Mouse (Mus musculus): ENCODE results near the gene Commd8. TPM values are rescaled to one million over a fixed set of nuclear protein-coding genes. Genes with fewer than 3 reads are reported as not detected.

Commd8 gene
- polyA plus RNA-seq, 1 experiment from 2014 or later, result 109 TPM

DNA sequence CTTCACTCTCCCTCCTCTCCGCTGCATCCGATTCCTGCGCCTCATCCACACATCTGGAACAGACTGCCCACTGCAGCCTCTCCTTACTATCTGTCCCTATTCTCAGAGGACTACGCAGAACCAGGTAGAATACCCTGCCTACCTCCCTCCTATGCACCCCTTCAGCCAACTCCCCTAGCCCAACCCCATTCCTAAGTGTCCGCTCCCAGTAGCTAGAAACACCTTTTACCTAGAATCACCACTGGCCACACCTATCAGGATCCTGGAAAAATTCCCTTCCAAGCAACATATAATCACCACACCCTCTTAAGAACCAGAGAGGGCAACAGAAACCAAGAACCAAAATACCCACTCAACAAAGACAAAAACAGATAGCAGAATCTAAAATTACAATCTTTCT, 17.1 kb downstream of the Commd8 start:
- Histone ChIP-seq H3K36me3 (ENCODE audit: insufficient read depth, low read length) (no peaks in the 10 kb centered on the region), H3K4me2 (replicated peaks; ENCODE audit: low read depth, low read length) (no peak overlapping the region), H3K27ac (ENCODE audit: low read length) (no peak overlapping the region), H3K9me3 (ENCODE audit: low read length) (no peaks in the 10 kb centered on the region), H3K4me1 (ENCODE audit: insufficient read depth, low read depth, low read length) (no peaks in the 10 kb centered on the region), H3K9ac (replicated peaks; ENCODE audit: low read depth) (no peak overlapping the region), H3K4me3 (ENCODE audit: low read depth, low read length) (no peak overlapping the region), H3K27me3 (replicated peaks; ENCODE audit: insufficient read depth, low read length) (no peaks in the 10 kb centered on the region)
- DNase-seq (ENCODE audit: low spot score) (no peak), ATAC-seq (no peak)
- no peak for TF ChIP-seq EP300 (IDR thresholded peaks at IDR 0.05)
- no peak for TF ChIP-seq CTCF (IDR thresholded peaks at IDR 0.05)
- WGBS, result 95% methylated on average over 5 of the region's 5 CpGs

DNA sequence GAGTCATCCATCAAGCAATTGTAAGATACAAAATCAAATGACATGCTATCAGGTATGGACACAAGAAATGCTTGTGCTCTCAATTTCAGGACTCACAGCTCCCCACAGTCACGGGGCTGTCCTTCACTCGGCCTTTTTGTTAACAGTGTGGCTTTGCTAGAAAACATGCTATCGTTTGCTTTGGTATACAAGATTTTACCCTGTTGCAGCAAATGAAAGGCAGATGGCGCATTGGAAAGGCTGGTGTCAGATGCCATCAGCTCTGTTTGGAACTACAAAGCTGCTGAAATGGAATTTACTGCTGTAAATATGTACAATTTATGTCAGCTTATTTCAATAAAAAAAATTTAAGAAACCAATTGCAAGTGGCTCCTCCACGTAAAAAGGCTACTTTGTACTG, 19.3 kb downstream of the Commd8 start:
- WGBS, result 77% methylated on average over 5 of the region's 5 CpGs
- H3K4me2 ChIP-seq (replicated peaks; ENCODE audit: low read depth, low read length), result no peak overlapping the region
- H3K4me3 ChIP-seq (ENCODE audit: low read depth, low read length), result no peak overlapping the region
- no peaks in the 10 kb centered on the region for H3K9me3 ChIP-seq (ENCODE audit: low read length)
- no peaks in the 10 kb centered on the region for H3K27me3 ChIP-seq (replicated peaks; ENCODE audit: insufficient read depth, low read length)
- no peaks in the 10 kb centered on the region for H3K36me3 ChIP-seq (ENCODE audit: insufficient read depth, low read length)
- no peak overlapping the region for H3K27ac ChIP-seq (ENCODE audit: low read length)
- no peak for DNase-seq (ENCODE audit: low spot score)
- H3K4me1 ChIP-seq (ENCODE audit: insufficient read depth, low read depth, low read length), result no peaks in the 10 kb centered on the region
- no peak for ATAC-seq
- no peak overlapping the region for H3K9ac ChIP-seq (replicated peaks; ENCODE audit: low read depth)
- TF ChIP-seq CTCF (IDR thresholded peaks at IDR 0.05) (no peak), EP300 (IDR thresholded peaks at IDR 0.05) (no peak)

DNA sequence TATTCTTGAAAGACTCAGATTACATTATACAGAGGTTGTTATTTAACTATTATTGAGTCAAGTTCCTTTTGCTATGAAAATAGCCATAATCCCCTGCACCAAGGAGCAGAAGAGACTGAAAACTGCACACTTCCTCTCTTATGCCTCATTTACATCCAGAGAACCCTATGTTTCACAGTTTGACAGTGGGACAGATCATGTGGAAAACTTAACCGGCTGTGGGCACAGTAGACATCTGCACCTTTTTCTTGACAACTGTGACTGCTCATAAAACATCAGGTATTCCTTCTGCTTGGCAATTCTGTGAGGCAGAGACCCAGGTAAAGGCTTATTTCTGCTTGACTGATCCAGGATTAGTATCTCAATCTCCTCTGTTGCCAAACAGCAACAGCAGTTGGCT, 28.4 kb downstream of the Commd8 start:
- WGBS, result 73% methylated on average over 1 of the region's 1 CpGs
- H3K27ac ChIP-seq (ENCODE audit: low read length), result no peak overlapping the region
- no peak for DNase-seq (ENCODE audit: low spot score)

DNA sequence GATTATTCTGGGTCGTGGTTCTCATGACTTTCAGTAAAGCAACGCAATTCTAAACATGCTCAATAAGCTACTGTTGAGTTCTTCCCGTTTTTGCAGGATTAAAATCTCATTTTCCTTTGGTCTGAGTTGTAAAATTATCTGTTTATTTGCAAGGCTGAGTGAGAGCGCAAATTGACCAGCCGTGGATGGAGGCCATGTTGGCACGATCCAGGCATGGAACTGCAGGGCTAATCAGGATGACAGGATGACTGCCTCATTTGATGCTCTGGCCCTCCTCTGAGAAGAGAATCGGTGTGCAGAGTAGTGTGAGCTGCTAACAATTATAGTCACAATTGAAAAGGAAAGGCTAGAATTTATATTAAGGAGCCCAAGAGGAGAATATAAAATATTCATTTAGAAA, 29.7 kb downstream of the Commd8 start:
- no peak for ATAC-seq
- no peak for DNase-seq (ENCODE audit: low spot score)
- no peak overlapping the region for H3K27ac ChIP-seq (ENCODE audit: low read length)
- no peaks in the 10 kb centered on the region for H3K4me1 ChIP-seq (ENCODE audit: insufficient read depth, low read depth, low read length)
- no peak for TF ChIP-seq EP300 (IDR thresholded peaks at IDR 0.05)
- TF ChIP-seq CTCF (IDR thresholded peaks at IDR 0.05), result no peak
- no peaks in the 10 kb centered on the region for H3K9me3 ChIP-seq (ENCODE audit: low read length)
- 80% methylated on average over 7 of the region's 7 CpGs for WGBS
- no peak overlapping the region for H3K4me2 ChIP-seq (replicated peaks; ENCODE audit: low read depth, low read length)
- H3K4me3 ChIP-seq (ENCODE audit: low read depth, low read length), result no peak overlapping the region
- H3K9ac ChIP-seq (replicated peaks; ENCODE audit: low read depth), result no peak overlapping the region
- no peaks in the 10 kb centered on the region for H3K27me3 ChIP-seq (replicated peaks; ENCODE audit: insufficient read depth, low read length)
- no peaks in the 10 kb centered on the region for H3K36me3 ChIP-seq (ENCODE audit: insufficient read depth, low read length)

More for the DNA sequence above, 28.4 kb downstream of the Commd8 start:
- H3K4me2 ChIP-seq (replicated peaks; ENCODE audit: low read depth, low read length), result no peak overlapping the region
- H3K36me3 ChIP-seq (ENCODE audit: insufficient read depth, low read length), result no peaks in the 10 kb centered on the region
- H3K9ac ChIP-seq (replicated peaks; ENCODE audit: low read depth), result no peak overlapping the region
- H3K9me3 ChIP-seq (ENCODE audit: low read length), result no peaks in the 10 kb centered on the region
- ATAC-seq, result no peak
- H3K4me3 ChIP-seq (ENCODE audit: low read depth, low read length), result no peak overlapping the region
- no peaks in the 10 kb centered on the region for H3K27me3 ChIP-seq (replicated peaks; ENCODE audit: insufficient read depth, low read length)
- H3K4me1 ChIP-seq (ENCODE audit: insufficient read depth, low read depth, low read length), result no peaks in the 10 kb centered on the region
- TF ChIP-seq CTCF (IDR thresholded peaks at IDR 0.05), result no peak
- TF ChIP-seq EP300 (IDR thresholded peaks at IDR 0.05), result no peak

DNA sequence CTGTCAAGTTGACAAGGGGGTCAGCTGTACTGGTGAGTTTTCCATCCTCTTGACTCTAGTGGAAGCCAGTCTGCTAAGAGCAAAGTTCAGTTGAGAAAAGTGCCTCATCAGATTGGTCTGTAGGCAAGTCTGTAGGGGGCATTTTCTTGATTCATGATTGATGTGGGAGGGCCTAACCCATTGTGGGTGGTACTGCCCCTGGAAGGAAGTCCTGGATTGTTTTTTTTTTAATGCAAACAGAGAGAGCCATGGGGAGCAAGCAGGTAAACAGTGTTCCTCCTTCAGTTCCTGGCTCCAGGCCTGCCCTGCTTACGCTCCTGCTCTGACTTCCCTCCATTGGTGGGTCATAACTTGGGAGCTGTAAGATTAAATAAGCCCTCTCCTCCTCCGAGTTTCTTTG, 34.1 kb downstream of the Commd8 start:
- Histone ChIP-seq H3K4me3 (ENCODE audit: low read depth, low read length) (no peak overlapping the region), H3K4me2 (replicated peaks; ENCODE audit: low read depth, low read length) (no peak overlapping the region), H3K9ac (replicated peaks; ENCODE audit: low read depth) (no peak overlapping the region), H3K36me3 (ENCODE audit: insufficient read depth, low read length) (no peaks in the 10 kb centered on the region), H3K27me3 (replicated peaks; ENCODE audit: insufficient read depth, low read length) (no peaks in the 10 kb centered on the region), H3K9me3 (ENCODE audit: low read length) (no peaks in the 10 kb centered on the region), H3K4me1 (ENCODE audit: insufficient read depth, low read depth, low read length) (no peaks in the 10 kb centered on the region), H3K27ac (ENCODE audit: low read length) (no peak overlapping the region)
- ATAC-seq (no peak), DNase-seq (ENCODE audit: low spot score) (no peak)
- WGBS, result 40% methylated on average over 2 of the region's 2 CpGs
- TF ChIP-seq EP300 (IDR thresholded peaks at IDR 0.05), result no peak
- TF ChIP-seq CTCF (IDR thresholded peaks at IDR 0.05), result no peak

DNA sequence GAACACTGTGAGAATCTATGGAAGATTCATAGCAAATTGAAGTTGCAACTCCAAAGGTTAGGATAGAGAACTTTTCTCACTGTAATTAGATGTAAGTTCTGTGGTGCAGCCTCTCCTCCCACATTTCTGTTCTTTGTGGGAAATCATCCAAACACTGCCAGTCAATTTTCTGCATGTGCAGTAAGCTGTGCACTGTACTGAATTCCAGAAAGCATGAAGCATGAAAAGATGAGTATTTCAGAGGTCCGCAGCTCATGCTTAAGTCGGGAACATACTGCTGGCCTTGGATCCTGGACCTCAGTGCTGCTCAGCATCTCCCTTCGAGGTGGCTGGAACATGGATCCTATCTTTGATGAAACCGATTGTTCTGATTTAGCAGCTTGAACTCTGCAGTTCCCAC, 41.3 kb downstream of the Commd8 start:
- Histone ChIP-seq H3K9me3 (ENCODE audit: low read length) (no peaks in the 10 kb centered on the region), H3K27me3 (replicated peaks; ENCODE audit: insufficient read depth, low read length) (no peaks in the 10 kb centered on the region), H3K27ac (ENCODE audit: low read length) (no peak overlapping the region), H3K4me2 (replicated peaks; ENCODE audit: low read depth, low read length) (no peak overlapping the region), H3K4me1 (ENCODE audit: insufficient read depth, low read depth, low read length) (no peaks in the 10 kb centered on the region), H3K4me3 (ENCODE audit: low read depth, low read length) (no peak overlapping the region), H3K9ac (replicated peaks; ENCODE audit: low read depth) (no peak overlapping the region), H3K36me3 (ENCODE audit: insufficient read depth, low read length) (no peaks in the 10 kb centered on the region)
- no peak for DNase-seq (ENCODE audit: low spot score)
- TF ChIP-seq EP300 (IDR thresholded peaks at IDR 0.05) (no peak), CTCF (IDR thresholded peaks at IDR 0.05) (no peak)
- WGBS, result 87% methylated on average over 4 of the region's 4 CpGs
- no peak for ATAC-seq

DNA sequence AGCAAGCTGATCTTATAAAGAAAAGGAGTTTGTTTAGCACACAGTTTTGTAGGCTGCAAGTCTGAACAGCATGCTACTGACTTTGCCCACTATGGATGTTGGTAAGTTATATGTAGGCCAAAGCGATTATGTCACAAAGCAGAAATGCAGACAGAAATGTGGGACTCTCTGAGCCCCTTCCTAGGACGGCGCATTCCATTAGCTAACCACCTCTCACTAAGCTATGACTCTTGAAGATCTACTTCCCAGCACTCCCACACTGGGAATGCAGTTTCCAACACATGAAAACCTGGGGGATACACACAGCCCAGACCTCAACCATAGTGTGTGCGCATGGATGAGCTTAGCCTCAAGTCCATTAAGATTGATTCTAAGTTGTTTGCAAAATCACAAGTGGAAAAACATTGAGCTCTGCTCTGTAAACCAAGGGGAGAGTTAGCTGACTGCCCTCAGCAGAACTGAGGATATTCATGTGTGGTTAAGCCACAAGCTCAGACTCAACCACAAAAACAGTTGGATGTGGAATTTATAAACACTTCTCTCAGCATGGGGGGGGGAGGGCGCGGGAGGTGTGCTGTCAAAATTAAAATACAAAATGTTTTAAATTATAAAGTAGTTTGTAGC, 45.5 kb downstream of the Commd8 start:
- DNase-seq (ENCODE audit: low spot score), result no peak
- 75% methylated on average over 6 of the region's 6 CpGs for whole genome bisulfite sequencing
- Histone ChIP-seq H3K9ac (replicated peaks; ENCODE audit: low read depth) (no peak overlapping the region), H3K4me1 (ENCODE audit: insufficient read depth, low read depth, low read length) (no peaks in the 10 kb centered on the region), H3K36me3 (ENCODE audit: insufficient read depth, low read length) (no peaks in the 10 kb centered on the region), H3K9me3 (ENCODE audit: low read length) (no peaks in the 10 kb centered on the region), H3K27me3 (replicated peaks; ENCODE audit: insufficient read depth, low read length) (no peaks in the 10 kb centered on the region), H3K4me3 (ENCODE audit: low read depth, low read length) (no peak overlapping the region), H3K27ac (ENCODE audit: low read length) (no peak overlapping the region), H3K4me2 (replicated peaks; ENCODE audit: low read depth, low read length) (no peak overlapping the region)
- TF ChIP-seq CTCF (IDR thresholded peaks at IDR 0.05) (no peak), EP300 (IDR thresholded peaks at IDR 0.05) (no peak)
- ATAC-seq, result no peak
